Mouse (Mus musculus) ES-Bruce4 (cell line): ENCODE results near the gene Prss54. TPM values are rescaled to one million over a fixed set of nuclear protein-coding genes. Genes with fewer than 3 reads are reported as not detected.

Experiments
- H3K27ac ChIP-seq: 2 replicates; pipeline ENCODE4 v1.5.1; 2012; ENCODE audit warnings: low read length, inconsistent platforms; ENCODE audit not compliant: insufficient read depth
- H3K27me3 ChIP-seq: 2 replicates; pipeline ENCODE4 v1.6.1; 2012; ENCODE audit warnings: mild to moderate bottlenecking, low read length, inconsistent platforms; ENCODE audit not compliant: control insufficient read depth, poor library complexity, insufficient read depth, severe bottlenecking
- H3K36me3 ChIP-seq: 2 replicates; pipeline ENCODE4 v1.6.1; 2012; ENCODE audit warnings: inconsistent platforms, mild to moderate bottlenecking, low read length, moderate library complexity; ENCODE audit not compliant: control insufficient read depth, poor library complexity, insufficient read depth, severe bottlenecking
- H3K4me1 ChIP-seq: one replicate; pipeline ENCODE4 v1.8.1; 2011; ENCODE audit warnings: low read length; ENCODE audit not compliant: control insufficient read depth, insufficient read depth
- H3K4me3 ChIP-seq: 2 replicates; pipeline ENCODE4 v1.5.1; 2011; ENCODE audit warnings: low read depth, mild to moderate bottlenecking, low read length
- H3K9ac ChIP-seq: 2 replicates; pipeline ENCODE4 v1.6.1; 2012; ENCODE audit warnings: low read depth, mild to moderate bottlenecking, inconsistent platforms; ENCODE audit not compliant: poor library complexity, severe bottlenecking
- H3K9me3 ChIP-seq: replicated peaks from 2 replicates; pipeline ENCODE4 v1.6.1; 2012; ENCODE audit warnings: mild to moderate bottlenecking, low read length, inconsistent platforms; ENCODE audit not compliant: control insufficient read depth, poor library complexity, insufficient read depth, severe bottlenecking
- CTCF ChIP-seq: IDR thresholded peaks from one replicate; pipeline ENCODE4 v1.8.1; 2011; ENCODE audit warnings: low read depth, low read length
- EP300 ChIP-seq: IDR thresholded peaks from 2 replicates; pipeline ENCODE4 v1.6.1; 2011; ENCODE audit warnings: low read depth, low read length; ENCODE audit not compliant: insufficient read depth
- POLR2A ChIP-seq: IDR thresholded peaks from one replicate; pipeline ENCODE4 v1.8.1; 2011; ENCODE audit warnings: low read length; ENCODE audit not compliant: insufficient read depth
- polyA plus RNA-seq: library from polyadenylated mRNA; stranded (reverse); fragments of >200 nt; gene quantifications from 2 replicates; pipeline ENCODE4 v1.2.4, GENCODE M21; 2011; ENCODE audit warnings: low read depth; ENCODE audit not compliant: missing spikeins, insufficient read depth, insufficient read length

Gene Prss54
- polyA plus RNA-seq, 1 experiment = not detected

GRCm38 (mm10) chr8:95547931-95548330, 28.2 kb downstream of the Prss54 start:
- Histone ChIP-seq H3K4me1 (peaks cover 5% of the 10 kb centered on the region), H3K9me3 (no peaks in the 10 kb centered on the region), H3K9ac (peak overlapping the region; percentile 35), H3K27ac (peak overlapping the region; percentile 60), H3K27me3 (no peaks in the 10 kb centered on the region), H3K36me3 (no peaks in the 10 kb centered on the region), H3K4me3 (peak overlapping the region; percentile 42)
- no peak for TF ChIP-seq CTCF

GRCm38 (mm10) chr8:95546986-95547385, 29.2 kb downstream of the Prss54 start:
- Histone ChIP-seq H3K36me3 (no peaks in the 10 kb centered on the region), H3K27ac (no peak overlapping the region)
- TF ChIP-seq CTCF (no peak), EP300 (no peak), POLR2A (no peak)

GRCm38 (mm10) chr8:95545815-95546214, 30.3 kb downstream of the Prss54 start:
- peak overlapping the region; percentile 81 for H3K27ac ChIP-seq
- H3K27me3 ChIP-seq = no peaks in the 10 kb centered on the region
- peak overlapping the region; percentile 77 for H3K9ac ChIP-seq
- peaks cover 5% of the 10 kb centered on the region for H3K4me1 ChIP-seq
- H3K9me3 ChIP-seq = no peaks in the 10 kb centered on the region
- H3K36me3 ChIP-seq = no peaks in the 10 kb centered on the region
- TF ChIP-seq EP300 (peak; percentile 66), CTCF (no peak), POLR2A (peak; percentile 37)
- H3K4me3 ChIP-seq = peak overlapping the region; percentile 72

More at GRCm38 (mm10) chr8:95546986-95547385, 29.2 kb downstream of the Prss54 start:
- peak overlapping the region; percentile 35; the same call in 1 of the 2 replicates for H3K9ac ChIP-seq
- no peak overlapping the region for H3K4me3 ChIP-seq
- H3K9me3 ChIP-seq = no peaks in the 10 kb centered on the region
- H3K27me3 ChIP-seq = no peaks in the 10 kb centered on the region
- peaks cover 5% of the 10 kb centered on the region for H3K4me1 ChIP-seq

- no peak overlapping the region for H3K4me3 ChIP-seq
- H3K36me3 ChIP-seq = no peaks in the 10 kb centered on the region
- H3K27me3 ChIP-seq = no peaks in the 10 kb centered on the region
- peaks cover 5% of the 10 kb centered on the region for H3K4me1 ChIP-seq
- no peaks in the 10 kb centered on the region for H3K9me3 ChIP-seq
- no peak overlapping the region for H3K27ac ChIP-seq
- TF ChIP-seq EP300 (no peak), CTCF (no peak), POLR2A (no peak)
- H3K9ac ChIP-seq = no peak overlapping the region
Measured at GRCm38 (mm10) chr8:95543065-95543464, 33.1 kb downstream of the Prss54 start.

GRCm38 (mm10) chr8:95542191-95542590, 33.9 kb downstream of the Prss54 start:
- H3K27ac ChIP-seq = no peak overlapping the region
- no peak overlapping the region for H3K9ac ChIP-seq
- no peak for TF ChIP-seq POLR2A
- no peak for TF ChIP-seq EP300
- TF ChIP-seq CTCF = no peak
- H3K4me3 ChIP-seq = no peak overlapping the region
- no peaks in the 10 kb centered on the region for H3K27me3 ChIP-seq
- no peaks in the 10 kb centered on the region for H3K9me3 ChIP-seq
- H3K36me3 ChIP-seq = no peaks in the 10 kb centered on the region
- H3K4me1 ChIP-seq = peaks cover 3% of the 10 kb centered on the region

GRCm38 (mm10) chr8:95539487-95539886, 36.7 kb downstream of the Prss54 start:
- Histone ChIP-seq H3K9ac (no peak overlapping the region), H3K9me3 (no peaks in the 10 kb centered on the region), H3K4me3 (no peak overlapping the region), H3K36me3 (no peaks in the 10 kb centered on the region), H3K27ac (no peak overlapping the region), H3K27me3 (no peaks in the 10 kb centered on the region), H3K4me1 (no peaks in the 10 kb centered on the region)
- TF ChIP-seq CTCF (no peak), EP300 (no peak), POLR2A (no peak)
